Mouse (Mus musculus) hindbrain, embryonic 14.5 days (tissue): ENCODE measurements around the gene Pum1. TPM values are rescaled to one million over a fixed set of nuclear protein-coding genes. Genes with fewer than 3 reads are reported as not detected.

Experiments used
- ATAC-seq: fragments of 200-750 bp; cut with Nextera tagmentation; 2 replicates; pipeline ENCODE4 v1.8.0; 2017; ENCODE audit warnings: moderate number of reproducible peaks, mild to moderate bottlenecking, moderate TSS enrichment, moderate library complexity; ENCODE audit not compliant: low FRiP score
- DNase-seq: peaks from one replicate; pipeline ENCODE4 v3.0.0-alpha.2; 2015; ENCODE audit warnings: low spot score
- H3K27ac ChIP-seq: fragments of 300-500 bp; sonication (generic); 2 replicates; pipeline ENCODE4 v1.5.1; 2014; ENCODE audit warnings: mild to moderate bottlenecking, moderate library complexity
- H3K27me3 ChIP-seq: fragments of 300-500 bp; sonication (generic); 2 replicates; pipeline ENCODE4 v1.6.1; 2014; ENCODE audit warnings: mild to moderate bottlenecking, low read length, mixed read lengths; ENCODE audit not compliant: control insufficient read depth, insufficient read depth
- H3K36me3 ChIP-seq: fragments of 300-500 bp; sonication (generic); replicated peaks from 2 replicates; pipeline ENCODE4 v1.6.1; 2014; ENCODE audit not compliant: control insufficient read depth, insufficient read depth
- H3K4me1 ChIP-seq: fragments of 300-500 bp; sonication (generic); replicated peaks from 2 replicates; pipeline ENCODE4 v1.6.1; 2014; ENCODE audit warnings: antibody characterized with exemption, low read length, mixed read lengths; ENCODE audit not compliant: control insufficient read depth, insufficient read depth
- H3K4me2 ChIP-seq: fragments of 300-500 bp; sonication (generic); replicated peaks from 2 replicates; pipeline ENCODE4 v1.6.1; 2014; ENCODE audit warnings: mild to moderate bottlenecking, moderate library complexity
- H3K4me3 ChIP-seq: fragments of 300-500 bp; sonication (generic); replicated peaks from 2 replicates; pipeline ENCODE4 v1.5.1; 2014; ENCODE audit warnings: mild to moderate bottlenecking, low read length
- H3K9ac ChIP-seq: fragments of 300-500 bp; sonication (generic); 2 replicates; pipeline ENCODE4 v1.6.1; 2014
- H3K9me3 ChIP-seq: fragments of 300-500 bp; sonication (generic); 2 replicates; pipeline ENCODE4 v1.6.1; 2016; ENCODE audit warnings: low read length; ENCODE audit not compliant: control insufficient read depth
- WGBS: fragments of 180-500 bp; shearing (Covaris S2); extraction: QIAGEN DNeasy Blood & Tissue Kit; methylation state at CpG from one replicate; pipeline ENCODE4 v1.1.7; 2014; 5-methylcytosine and 5-hydroxymethylcytosine counted together
- polyA plus RNA-seq: library from polyadenylated mRNA; unstranded; fragments of >200 nt; fragmentation: Nextera tagmentation; extraction: Ambion mirVana; gene quantifications from 2 replicates; pipeline ENCODE4 v1.2.1, GENCODE M21; 2014

Pum1 gene
- polyA plus RNA-seq, 1 experiment from 2014 or later: 91.1 TPM

GRCm38 (mm10) chr4:130782492-130782891 lies 119.4 kb downstream of the Pum1 start:
- Histone ChIP-seq H3K4me3 (no peak overlapping the region), H3K27ac (no peak overlapping the region), H3K9me3 (no peaks in the 10 kb centered on the region), H3K4me2 (no peak overlapping the region), H3K9ac (no peak overlapping the region), H3K4me1 (no peaks in the 10 kb centered on the region), H3K36me3 (peaks cover 42% of the 10 kb centered on the region), H3K27me3 (no peaks in the 10 kb centered on the region)
- 86% methylated on average over 2 of the region's 2 CpGs for WGBS
- DNase-seq: no peak
- no peak for ATAC-seq

- Histone ChIP-seq H3K4me1 (no peaks in the 10 kb centered on the region), H3K4me3 (no peak overlapping the region), H3K36me3 (peaks cover 26% of the 10 kb centered on the region), H3K4me2 (no peak overlapping the region), H3K9ac (no peak overlapping the region), H3K27me3 (no peaks in the 10 kb centered on the region), H3K27ac (no peak overlapping the region), H3K9me3 (no peaks in the 10 kb centered on the region)
- 23% methylated on average over 4 of the region's 4 CpGs for whole genome bisulfite sequencing
- ATAC-seq (peak; percentile 41; the same call in 1 of the 2 replicates), DNase-seq (peak; percentile 73)
Measured at GRCm38 (mm10) chr4:130784755-130785154, 121.6 kb downstream of the Pum1 start.

GRCm38 (mm10) chr4:130787530-130787929 lies 124.4 kb downstream of the Pum1 start:
- H3K4me2 ChIP-seq: no peak overlapping the region
- no peak overlapping the region for H3K9ac ChIP-seq
- no peaks in the 10 kb centered on the region for H3K27me3 ChIP-seq
- ATAC-seq (no peak), DNase-seq (no peak)
- H3K4me3 ChIP-seq: no peak overlapping the region
- no peaks in the 10 kb centered on the region for H3K9me3 ChIP-seq
- WGBS: 79% methylated on average over 5 of the region's 5 CpGs
- no peaks in the 10 kb centered on the region; the same call in 1 of the 2 replicates for H3K36me3 ChIP-seq
- no peak overlapping the region for H3K27ac ChIP-seq
- peaks cover 7% of the 10 kb centered on the region for H3K4me1 ChIP-seq

- H3K36me3 ChIP-seq: no peaks in the 10 kb centered on the region
- ATAC-seq (peak; percentile 12; the same call in 1 of the 2 replicates), DNase-seq (peak; percentile 93)
- no peak overlapping the region for H3K4me3 ChIP-seq
- peaks cover 25% of the 10 kb centered on the region for H3K4me1 ChIP-seq
- H3K27ac ChIP-seq: no peak overlapping the region
- no peaks in the 10 kb centered on the region for H3K27me3 ChIP-seq
- no peaks in the 10 kb centered on the region for H3K9me3 ChIP-seq
- 7% methylated on average over 6 of the region's 6 CpGs for WGBS
- H3K4me2 ChIP-seq: no peak overlapping the region
- H3K9ac ChIP-seq: no peak overlapping the region
Measured at GRCm38 (mm10) chr4:130790180-130790579, 127.1 kb downstream of the Pum1 start.

- WGBS: 6% methylated on average over 19 of the region's 19 CpGs
- Histone ChIP-seq H3K27me3 (no peaks in the 10 kb centered on the region), H3K9ac (peak overlapping the region; percentile 100), H3K4me1 (peaks cover 25% of the 10 kb centered on the region), H3K27ac (peak overlapping the region; percentile 89), H3K36me3 (no peaks in the 10 kb centered on the region), H3K4me2 (peak overlapping the region; percentile 92), H3K4me3 (peak overlapping the region; percentile 97), H3K9me3 (no peaks in the 10 kb centered on the region)
- DNase-seq (peak; percentile 53), ATAC-seq (peak; percentile 32)
Measured at GRCm38 (mm10) chr4:130791811-130792375, 128.8 kb downstream of the Pum1 start.

GRCm38 (mm10) chr4:130792376-130793179 lies 129.5 kb downstream of the Pum1 start, which contains the start of gene Sdc3:
TSS of gene Sdc3 (plus strand) at chr4:130792537.
- WGBS: 2% methylated on average over 69 of the region's 99 CpGs
- Histone ChIP-seq H3K27me3 (no peaks in the 10 kb centered on the region), H3K36me3 (no peaks in the 10 kb centered on the region), H3K4me3 (peak within 1 kb of the TSS; percentile 97), H3K4me1 (peaks cover 32% of the 10 kb centered on the region), H3K4me2 (peak within 1 kb of the TSS; percentile 92), H3K27ac (peak within 1 kb of the TSS; percentile 89), H3K9me3 (no peaks in the 10 kb centered on the region), H3K9ac (peak within 1 kb of the TSS; percentile 100)
- DNase-seq (peak; percentile 59), ATAC-seq (peak; percentile 54)

- Histone ChIP-seq H3K4me3 (peak overlapping the region; percentile 97), H3K36me3 (no peaks in the 10 kb centered on the region), H3K4me1 (peaks cover 37% of the 10 kb centered on the region), H3K9ac (peak overlapping the region; percentile 100), H3K27me3 (no peaks in the 10 kb centered on the region), H3K27ac (peak overlapping the region; percentile 89; the same call in 1 of the 2 replicates), H3K4me2 (peak overlapping the region; percentile 92), H3K9me3 (no peaks in the 10 kb centered on the region)
- WGBS: 36% methylated on average over 7 of the region's 7 CpGs
- DNase-seq: no peak
- no peak for ATAC-seq
Measured at GRCm38 (mm10) chr4:130793180-130793501, 130.0 kb downstream of the Pum1 start.

GRCm38 (mm10) chr4:130794771-130795170 lies 131.7 kb downstream of the Pum1 start:
- H3K27ac ChIP-seq: no peak overlapping the region
- H3K36me3 ChIP-seq: no peaks in the 10 kb centered on the region
- DNase-seq: no peak
- no peaks in the 10 kb centered on the region for H3K9me3 ChIP-seq
- H3K27me3 ChIP-seq: no peaks in the 10 kb centered on the region
- peaks cover 49% of the 10 kb centered on the region for H3K4me1 ChIP-seq
- H3K4me3 ChIP-seq: peak overlapping the region; percentile 22
- no peak for ATAC-seq
- peak overlapping the region; percentile 92 for H3K4me2 ChIP-seq
- H3K9ac ChIP-seq: peak overlapping the region; percentile 43; the same call in 1 of the 2 replicates
- 44% methylated on average over 4 of the region's 4 CpGs for WGBS

GRCm38 (mm10) chr4:130795970-130796369 lies 132.8 kb downstream of the Pum1 start:
- Histone ChIP-seq H3K4me2 (0 out of 2 replicates have a peak overlapping the region, but pooled peaks have one; percentile 1), H3K27ac (no peak overlapping the region), H3K9ac (no peak overlapping the region), H3K27me3 (no peaks in the 10 kb centered on the region), H3K4me1 (peaks cover 49% of the 10 kb centered on the region), H3K9me3 (no peaks in the 10 kb centered on the region), H3K4me3 (no peak overlapping the region), H3K36me3 (no peaks in the 10 kb centered on the region)
- 83% methylated on average over 6 of the region's 6 CpGs for WGBS
- ATAC-seq (no peak), DNase-seq (no peak)
